Mouse (Mus musculus) hindlimb bud, embryonic 11.5 days (tissue): ENCODE data around the gene Grm4.

Experiments
- DNase-seq: peaks from one replicate; pipeline ENCODE4 v3.0.0-alpha.2; 2012; ENCODE audit warnings: low read depth, low spot score; ENCODE audit errors: extremely low spot score

Gene Grm4

GRCm38 (mm10) chr17:27497798-27498197, 23.4 kb downstream of the Grm4 start:
- DNase-seq, result no peak

DNA sequence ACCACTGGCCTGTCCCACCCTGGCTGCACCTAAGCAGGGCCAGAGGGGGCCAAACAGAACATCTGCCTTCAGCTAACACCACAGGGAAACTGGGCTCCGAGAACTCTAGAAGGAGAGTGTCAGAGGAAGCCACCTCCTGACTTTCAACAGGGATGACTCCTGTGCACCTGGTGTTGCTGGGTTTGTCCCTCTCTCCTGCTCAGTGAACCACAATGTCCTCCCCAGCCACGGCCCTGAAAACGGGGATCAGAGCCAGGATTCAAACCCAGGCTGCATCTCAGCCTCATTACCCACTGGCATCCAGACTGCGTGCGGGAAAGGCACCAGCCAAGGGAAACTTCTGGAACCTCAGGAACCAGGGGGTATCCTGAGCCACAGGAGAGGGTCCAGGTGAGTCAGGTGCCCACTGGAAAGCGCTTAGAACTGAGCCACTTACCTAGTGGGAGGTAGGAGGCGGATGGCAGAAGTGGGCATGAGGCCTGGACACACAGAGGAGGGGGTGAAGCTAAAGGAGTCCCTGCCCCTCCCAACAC, 26.1 kb downstream of the Grm4 start:
- no peak for DNase-seq

GRCm38 (mm10) chr17:27493969-27494368, 27.2 kb downstream of the Grm4 start:
- no peak for DNase-seq

GRCm38 (mm10) chr17:27493389-27493788, 27.8 kb downstream of the Grm4 start:
- no peak for DNase-seq

GRCm38 (mm10) chr17:27488173-27488823, 32.9 kb downstream of the Grm4 start:
- DNase-seq, result no peak

DNA sequence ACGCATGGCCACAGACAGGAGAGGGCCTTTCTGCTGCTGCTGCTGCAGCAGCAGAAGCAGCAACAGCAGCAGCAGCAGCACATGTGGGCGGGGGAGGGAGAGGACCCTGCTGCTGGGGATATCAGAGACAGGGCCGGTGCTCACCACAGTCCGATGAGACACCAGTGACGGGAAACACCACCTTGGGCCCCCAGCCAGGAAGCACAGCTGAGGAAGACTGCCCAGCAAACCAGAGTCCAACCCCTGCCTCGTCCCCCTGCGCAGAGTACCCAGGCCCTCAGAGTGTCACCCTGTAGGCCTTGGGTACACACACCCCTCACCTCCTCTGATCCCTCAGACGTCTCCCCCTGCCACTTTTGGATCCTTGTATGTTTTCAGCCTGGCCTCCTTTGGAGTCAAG, 35.3 kb downstream of the Grm4 start:
- DNase-seq, result no peak

DNA sequence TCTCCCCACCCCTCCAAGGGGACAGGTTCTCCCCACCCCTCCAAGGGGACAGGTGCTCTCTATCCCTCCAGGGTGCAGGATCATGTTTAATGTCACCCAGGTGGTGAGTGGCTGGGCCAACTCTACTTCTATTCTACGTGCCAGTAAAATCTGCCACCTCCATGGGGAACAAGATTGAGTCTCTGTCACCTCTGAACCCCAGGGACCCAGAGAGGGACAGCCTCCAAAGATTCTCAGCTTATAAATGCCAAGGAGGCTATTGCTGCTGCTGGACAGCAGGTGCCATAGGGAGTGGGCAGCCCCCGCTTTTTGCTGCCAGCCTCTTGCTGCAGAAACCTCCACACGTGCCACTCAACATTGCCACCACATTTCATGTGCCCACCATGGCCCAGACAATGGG, 37.6 kb downstream of the Grm4 start:
- DNase-seq, result no peak

GRCm38 (mm10) chr17:27480143-27481103, 40.8 kb downstream of the Grm4 start:
- DNase-seq, result no peak

DNA sequence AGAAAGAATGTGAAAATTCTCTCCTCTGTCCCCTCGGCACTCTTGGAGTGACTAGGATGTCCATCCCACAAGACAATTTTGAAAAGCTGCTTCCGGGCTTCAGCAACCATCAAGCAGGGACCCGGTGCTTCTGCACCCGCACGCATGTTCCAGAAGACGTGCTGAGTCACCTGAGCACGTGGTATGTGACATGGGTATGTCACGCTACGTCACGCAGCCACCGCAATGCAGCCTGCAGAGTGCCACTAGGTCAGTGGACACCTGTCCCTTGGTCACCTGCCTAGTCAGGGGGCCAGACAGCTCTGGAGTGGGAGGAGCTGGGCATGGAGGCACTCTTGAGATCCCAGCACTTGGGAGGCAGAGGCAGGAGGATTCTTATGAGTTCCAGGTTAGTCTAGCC, 45.6 kb downstream of the Grm4 start:
- DNase-seq, result no peak

GRCm38 (mm10) chr17:27466620-27467019, 54.6 kb downstream of the Grm4 start:
- DNase-seq, result no peak

DNA sequence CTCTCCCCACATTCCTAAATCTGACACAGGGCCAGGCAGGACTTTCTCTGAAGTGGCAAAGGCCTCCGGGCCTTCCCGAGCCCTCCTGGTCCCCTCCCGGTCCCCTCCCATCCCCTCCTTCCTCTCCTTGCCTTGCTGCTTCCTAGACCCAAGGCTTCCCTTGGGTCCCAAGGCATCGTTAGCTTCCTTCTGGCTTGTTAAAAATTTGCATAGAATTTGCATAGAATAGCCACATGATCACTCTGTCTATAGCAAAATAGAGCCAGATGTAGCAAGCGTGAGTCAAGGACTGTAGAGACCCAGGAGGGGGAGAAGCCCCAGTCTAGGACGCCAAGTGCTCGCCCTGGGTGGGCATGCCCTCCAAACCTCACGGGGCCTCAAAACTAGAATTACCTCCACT, 55.3 kb downstream of the Grm4 start:
- DNase-seq, result no peak

DNA sequence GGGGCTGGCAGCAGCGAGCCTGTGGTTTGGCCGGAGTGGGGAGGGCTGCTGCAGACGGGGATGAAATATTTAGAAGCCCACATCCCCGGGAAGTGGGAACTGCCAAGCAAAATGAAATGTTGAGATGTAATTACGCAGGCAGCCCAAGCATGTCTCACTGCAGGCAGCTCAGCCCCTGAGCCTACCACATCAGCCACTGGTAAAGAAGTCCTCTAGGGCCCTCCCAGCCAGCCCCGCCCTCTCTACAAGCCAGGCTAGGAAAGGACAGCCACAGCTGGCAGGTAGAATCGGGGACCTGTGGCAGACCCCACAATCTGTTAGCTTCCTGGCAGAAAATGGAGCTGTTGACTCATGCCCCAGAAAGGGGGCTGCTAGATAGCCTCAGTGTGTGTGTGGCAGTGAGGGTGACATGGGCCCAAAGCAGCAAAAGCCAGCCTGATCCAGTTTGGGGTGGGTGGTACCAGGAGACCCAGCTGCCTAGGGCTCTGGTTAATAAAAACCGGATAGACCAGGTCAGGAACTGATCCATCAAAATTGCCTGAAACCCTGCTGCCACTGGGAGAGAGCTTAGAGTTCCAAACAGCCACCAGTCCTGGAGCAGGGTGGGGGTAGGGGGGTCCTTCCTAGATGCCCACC, 56.8 kb downstream of the Grm4 start:
- no peak for DNase-seq

- DNase-seq, result no peak
These were observed 61.2 kb downstream of the Grm4 start for GRCm38 (mm10) chr17:27459979-27460378.

DNA sequence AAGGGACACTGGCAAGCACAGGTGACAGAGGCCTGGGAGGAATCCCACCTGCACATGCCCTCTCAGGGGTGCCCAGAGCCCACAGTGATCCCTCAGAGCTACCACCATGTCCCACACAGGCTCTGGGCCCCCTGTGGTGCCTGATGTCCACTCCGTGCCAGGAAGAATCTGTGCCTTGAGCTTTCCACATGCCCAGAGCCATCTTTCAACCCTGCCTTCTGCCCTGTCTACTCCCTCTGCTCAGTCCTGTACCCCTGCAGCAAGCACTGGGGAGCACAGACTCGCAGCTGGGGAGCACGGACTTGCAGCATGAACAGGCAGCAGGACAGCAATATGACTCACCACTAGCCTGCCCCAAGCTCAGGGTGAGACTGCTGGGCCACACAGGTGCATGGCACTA, 62.0 kb downstream of the Grm4 start:
- no peak for DNase-seq

DNA sequence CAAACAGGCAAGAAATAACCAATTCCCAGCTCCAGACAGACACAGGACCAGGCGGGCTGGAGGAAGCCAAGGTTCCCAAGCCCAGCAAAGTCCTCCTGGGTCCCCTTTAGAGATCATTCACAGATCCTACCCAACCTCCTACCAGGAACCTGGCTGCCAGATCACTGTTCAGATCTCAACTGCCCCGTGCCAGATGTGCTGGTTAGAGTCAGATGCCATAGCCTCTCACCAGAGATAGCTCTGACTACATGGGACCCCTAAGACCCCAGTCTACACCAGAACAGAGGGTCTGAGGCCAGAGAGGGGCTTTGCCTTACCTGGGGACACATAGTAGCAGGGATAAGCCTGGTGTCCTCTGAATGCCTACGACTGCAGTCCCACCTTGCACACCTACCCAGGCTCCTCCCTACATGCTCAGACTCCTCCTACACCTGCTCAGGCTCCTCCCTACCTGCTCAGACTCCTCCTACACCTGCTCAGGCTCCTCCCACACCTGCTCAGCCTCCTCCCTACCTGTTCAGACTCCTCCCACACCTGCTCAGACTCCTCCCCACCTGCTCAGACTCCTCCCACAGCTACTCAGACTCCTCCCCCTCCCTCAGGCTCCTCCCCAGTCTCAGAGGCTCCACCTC, 63.2 kb downstream of the Grm4 start:
- no peak for DNase-seq

DNA sequence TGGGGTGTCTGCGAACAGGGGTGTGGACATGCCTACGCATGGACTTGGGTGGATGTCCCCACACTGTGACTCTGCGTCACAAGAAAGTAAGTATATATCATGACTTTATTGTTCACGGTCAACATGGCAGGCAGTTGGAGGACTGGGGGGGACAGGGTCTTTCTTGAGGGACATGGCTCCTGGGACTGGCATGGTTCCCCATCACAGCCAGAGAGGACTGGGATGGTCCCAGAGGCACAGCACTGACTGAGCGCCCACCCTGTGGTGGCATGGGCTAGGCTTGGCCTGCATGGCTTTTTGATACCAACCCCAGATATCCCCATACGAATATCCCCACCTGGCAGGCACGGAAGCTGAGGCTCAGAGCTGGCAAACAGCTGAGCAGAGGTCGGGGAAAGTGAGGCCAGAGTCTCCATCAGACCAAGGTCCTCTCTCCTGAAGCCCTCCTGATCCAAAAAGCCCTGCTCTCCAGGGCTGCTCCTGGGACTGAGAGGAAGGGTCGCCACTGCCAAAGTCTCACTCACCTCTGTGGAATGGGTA, 64.1 kb downstream of the Grm4 start:
- DNase-seq, result no peak

DNA sequence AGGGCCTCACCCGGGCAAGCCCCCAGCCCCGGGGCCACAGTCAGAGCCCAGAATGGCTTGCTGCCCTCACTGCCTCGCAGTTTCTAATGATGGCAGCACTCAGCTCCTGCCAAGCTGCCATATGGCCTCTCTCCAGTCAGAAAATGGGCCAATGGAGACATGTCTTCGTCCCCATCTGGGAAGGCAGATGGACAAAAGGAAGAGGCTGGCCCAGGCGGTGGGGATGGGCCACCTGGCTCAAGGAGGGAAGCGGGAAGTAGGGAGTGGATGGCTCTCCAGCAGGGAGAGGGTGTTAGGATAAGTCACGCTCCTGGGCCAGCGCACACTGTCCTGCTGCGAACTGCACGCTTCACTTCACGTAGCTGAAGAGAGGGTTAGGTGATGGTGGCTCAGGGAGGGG, 64.8 kb downstream of the Grm4 start:
- no peak for DNase-seq

DNA sequence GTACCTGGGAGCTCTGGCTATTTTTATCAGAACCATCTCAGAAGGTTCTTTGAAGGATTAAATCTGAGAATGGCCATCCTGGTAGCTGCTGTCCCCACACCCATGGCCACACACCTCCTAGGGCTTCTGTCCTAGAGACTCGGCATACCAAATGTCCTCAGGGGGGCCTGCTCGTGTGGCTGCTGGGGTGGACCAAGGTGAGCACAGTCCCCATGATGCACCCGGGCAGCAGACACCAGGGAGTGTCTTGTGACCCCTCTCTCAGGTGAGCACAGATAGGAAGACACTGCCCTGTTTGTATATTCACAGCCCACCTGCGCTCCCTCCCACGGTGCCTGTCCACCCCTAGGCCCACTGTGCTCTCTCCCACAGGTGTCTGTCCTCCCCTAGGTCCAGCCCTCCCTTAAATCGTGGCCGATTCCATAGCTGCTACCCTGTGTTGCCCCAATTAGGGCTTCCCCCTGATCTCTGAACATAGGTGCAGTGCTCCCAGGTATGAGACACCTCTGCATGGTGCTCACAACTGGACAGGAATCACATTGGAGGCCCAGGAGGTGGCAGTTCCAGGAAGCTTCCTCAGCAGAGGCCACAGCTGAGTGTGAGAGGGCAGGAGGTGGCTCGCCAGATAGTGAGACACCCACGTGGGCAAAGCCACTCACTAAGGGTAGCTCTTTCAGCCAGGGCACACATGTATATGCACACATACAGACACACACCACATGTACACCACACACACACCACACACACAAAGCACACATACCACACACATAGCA, 66.0 kb downstream of the Grm4 start:
- DNase-seq, result no peak

DNA sequence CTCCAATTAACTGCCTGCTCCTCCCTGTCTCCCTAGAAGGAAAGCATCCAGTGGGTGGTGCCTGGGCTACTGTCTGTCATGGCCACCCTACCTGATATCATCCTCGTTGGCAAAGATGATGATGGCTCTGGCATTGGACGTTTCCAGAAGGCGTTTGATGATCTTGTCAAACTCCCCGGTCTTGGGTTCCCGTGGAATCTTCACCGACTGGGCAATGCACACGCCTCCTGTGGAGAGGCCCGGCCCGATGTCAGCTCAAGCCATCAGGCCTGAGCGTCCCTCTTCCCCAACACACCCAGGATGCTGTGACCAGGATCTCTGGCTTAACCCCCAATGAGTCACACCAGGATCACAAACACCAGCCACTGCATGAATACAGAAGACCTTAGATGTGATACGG, 66.8 kb downstream of the Grm4 start:
- no peak for DNase-seq

GRCm38 (mm10) chr17:27453045-27453444, 68.2 kb downstream of the Grm4 start:
- no peak for DNase-seq
